Comparison of ENCODE assay signal across 27 mouse cellular contexts in the genomic region with DNA sequence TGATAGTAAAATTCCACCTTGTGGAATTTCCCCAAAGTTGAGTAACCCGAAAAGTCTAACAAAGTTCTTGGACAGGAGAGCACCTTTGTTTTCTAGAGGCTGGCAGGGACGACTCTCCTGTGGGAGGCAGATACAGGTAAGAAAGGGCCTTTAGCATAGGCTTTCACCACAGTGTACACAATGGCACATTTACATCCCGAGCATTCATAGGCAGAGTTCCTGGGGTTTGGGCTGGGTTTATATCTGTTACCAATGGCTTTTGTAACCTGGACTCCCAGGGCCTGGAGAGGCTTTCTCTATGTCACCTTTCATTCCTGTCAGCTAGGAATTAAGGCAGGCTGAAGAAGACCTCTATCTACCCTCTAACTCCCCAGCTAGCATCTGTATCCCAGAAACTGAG. TPM values are rescaled to one million over a fixed set of nuclear protein-coding genes. Genes with fewer than 3 reads are reported as not detected.
DNase-seq lines count a peak whose midpoint lies in the region; ATAC-seq and TF ChIP-seq lines count a peak whose summit lies in the region.
"Had no signal": no experiment of that assay in that cellular context is flagged by ENCODE, and none has a peak within 500 bp of the region (broad histone marks: within the 10 kb centered on the region; RNA-seq: fewer than 3 reads in every experiment).

No protein-coding gene starts in this region.

- no peak for TF ChIP-seq CTCF in stomach, postnatal 0 days (IDR thresholded peaks at IDR 0.05; ENCODE audit: low read depth)

- H3K4me2 ChIP-seq in liver, embryonic 13.5 days: no peak overlapping the region
- H3K4me2 ChIP-seq in liver, embryonic 11.5 days: no peak overlapping the region
- no peak overlapping the region; the same call in 1 of the 2 replicates for H3K4me2 ChIP-seq in stomach, postnatal 0 days (replicated peaks; ENCODE audit: low read depth)
- H3K4me2 ChIP-seq: heart, embryonic 11.5 days; hindbrain, embryonic 13.5 days; kidney, embryonic 15.5 days; limb, embryonic 15.5 days; lung, embryonic 15.5 days; midbrain, embryonic 12.5 days had no signal

- TF ChIP-seq EP300 in stomach, postnatal 0 days (optimal IDR thresholded peaks at IDR 0.05): no peak

- no peaks in the 10 kb centered on the region for H3K36me3 ChIP-seq in liver, embryonic 13.5 days
- no peaks in the 10 kb centered on the region for H3K36me3 ChIP-seq in liver, embryonic 11.5 days (ENCODE audit: control insufficient read depth, insufficient read depth, low read length)
- H3K36me3 ChIP-seq in stomach, postnatal 0 days (ENCODE audit: control insufficient read depth, insufficient read depth, low read length): no peaks in the 10 kb centered on the region
- H3K36me3 ChIP-seq: hindbrain, embryonic 13.5 days; kidney, embryonic 15.5 days; limb, embryonic 10.5 days; limb, embryonic 15.5 days; lung, embryonic 15.5 days; midbrain, embryonic 12.5 days had no signal

- H3K9ac ChIP-seq in liver, embryonic 13.5 days: no peak overlapping the region
- H3K9ac ChIP-seq in liver, embryonic 11.5 days (ENCODE audit: low read depth, low read length): no peak overlapping the region
- no peak overlapping the region for H3K9ac ChIP-seq in stomach, postnatal 0 days (ENCODE audit: low read length)
- H3K9ac ChIP-seq: hindbrain, embryonic 13.5 days; kidney, embryonic 15.5 days; limb, embryonic 15.5 days; lung, embryonic 15.5 days; midbrain, embryonic 12.5 days had no signal

- H3K4me3 ChIP-seq in liver, embryonic 13.5 days (replicated peaks): no peak overlapping the region
- no peak overlapping the region for H3K4me3 ChIP-seq in liver, embryonic 11.5 days (ENCODE audit: low read depth, low read length)
- no peak overlapping the region for H3K4me3 ChIP-seq in stomach, postnatal 0 days (ENCODE audit: low read depth, low read length)
- H3K4me3 ChIP-seq: hindbrain, embryonic 13.5 days; kidney, embryonic 15.5 days; limb, embryonic 10.5 days; limb, embryonic 15.5 days; lung, embryonic 15.5 days; megakaryocyte, embryonic 14.5 days; midbrain, embryonic 12.5 days had no signal

- DNase-seq in liver, embryonic 13.5 days: no peak
- DNase-seq in liver, embryonic 11.5 days (ENCODE audit: low spot score): no peak
- peak; percentile 78 for DNase-seq in ES-CJ7 (ENCODE audit: low read depth, low spot score)
- peak; percentile 79 for DNase-seq in ZHBTc4 (ENCODE audit: low read depth, low spot score)
- no peak for DNase-seq in stomach, postnatal 0 days (ENCODE audit: low spot score)
- no peak for DNase-seq in layer of hippocampus, postnatal 14 days (ENCODE audit: low spot score in 2 of 2)
- no peak for DNase-seq in cerebellum, adult 11-12 months
- DNase-seq: cerebellum, adult 9-10 months; cerebellum, postnatal 36 days; gastrocnemius, postnatal 14 days; heart, postnatal 4 days; layer of hippocampus, postnatal 36 days; lung, postnatal 4 days; thymus, postnatal 14 days had no signal

- 58% methylated on average over 3 of the region's 3 CpGs for WGBS in liver, embryonic 13.5 days (ENCODE audit: insufficient replicate concordance)
- WGBS in liver, embryonic 11.5 days: 69% methylated on average over 3 of the region's 3 CpGs
- WGBS in stomach, postnatal 0 days: 52% methylated on average over 3 of the region's 3 CpGs

- no peaks in the 10 kb centered on the region for H3K4me1 ChIP-seq in liver, embryonic 13.5 days (replicated peaks)
- no peaks in the 10 kb centered on the region for H3K4me1 ChIP-seq in liver, embryonic 11.5 days (replicated peaks; ENCODE audit: control insufficient read depth, insufficient read depth, low read length)
- H3K4me1 ChIP-seq in stomach, postnatal 0 days (replicated peaks; ENCODE audit: control insufficient read depth, insufficient read depth): no peaks in the 10 kb centered on the region
- H3K4me1 ChIP-seq: limb, embryonic 15.5 days; lung, embryonic 15.5 days; megakaryocyte, embryonic 14.5 days; midbrain, embryonic 12.5 days had no signal

- ATAC-seq in liver, embryonic 13.5 days (ENCODE audit: low read depth): peak; percentile 39; the same call in 1 of the 2 replicates
- no peak for ATAC-seq in liver, embryonic 11.5 days (replicated peaks; ENCODE audit: low FRiP score)
- peak; percentile 67 for ATAC-seq in stomach, postnatal 0 days (ENCODE audit: low FRiP score, low TSS enrichment)
- ATAC-seq: activated CD4-positive, CD25-positive, alpha-beta regulatory T cell, adult 4 months; CD4-positive, CD25-positive, alpha-beta regulatory T cell, adult 4 months; forebrain, embryonic 14.5 days; intestine, postnatal 0 days had no signal

- no peaks in the 10 kb centered on the region for H3K27me3 ChIP-seq in liver, embryonic 13.5 days
- H3K27me3 ChIP-seq in liver, embryonic 11.5 days (replicated peaks; ENCODE audit: control insufficient read depth, insufficient read depth, low read length): no peaks in the 10 kb centered on the region
- no peaks in the 10 kb centered on the region for H3K27me3 ChIP-seq in stomach, postnatal 0 days (ENCODE audit: control insufficient read depth, insufficient read depth, low read length)
- H3K27me3 ChIP-seq: hindbrain, embryonic 13.5 days; kidney, embryonic 15.5 days; limb, embryonic 15.5 days; lung, embryonic 15.5 days; megakaryocyte, embryonic 14.5 days; midbrain, embryonic 12.5 days had no signal

- H3K9me3 ChIP-seq in liver, embryonic 13.5 days (replicated peaks): no peaks in the 10 kb centered on the region
- H3K9me3 ChIP-seq in liver, embryonic 11.5 days (ENCODE audit: control insufficient read depth, low read length): no peaks in the 10 kb centered on the region
- no peaks in the 10 kb centered on the region for H3K9me3 ChIP-seq in stomach, postnatal 0 days (ENCODE audit: control insufficient read depth, low read length)
- H3K9me3 ChIP-seq: hindbrain, embryonic 13.5 days; kidney, embryonic 15.5 days; limb, embryonic 10.5 days; limb, embryonic 15.5 days; lung, embryonic 15.5 days; megakaryocyte, embryonic 14.5 days; midbrain, embryonic 12.5 days had no signal

- no peak overlapping the region for H3K27ac ChIP-seq in liver, embryonic 13.5 days
- H3K27ac ChIP-seq in liver, embryonic 11.5 days (ENCODE audit: low read depth, low read length): no peak overlapping the region
- no peak overlapping the region; the same call in 1 of the 2 replicates for H3K27ac ChIP-seq in stomach, postnatal 0 days (replicated peaks)
- H3K27ac ChIP-seq: hindbrain, embryonic 13.5 days; kidney, embryonic 15.5 days; limb, embryonic 10.5 days; limb, embryonic 15.5 days; lung, embryonic 15.5 days; midbrain, embryonic 12.5 days had no signal

RNA-seq across cellular contexts. Expression of gene Ptprk, which starts 13.1 kb away (rescaled TPM):
- 3.7 and 4.3 TPM in 2 replicates for polyA plus RNA-seq in liver, embryonic 13.5 days (2015; fragmentation: Nextera tagmentation; extraction: Ambion mirVana)
- polyA plus RNA-seq in liver, embryonic 11.5 days (2014; fragmentation: Nextera tagmentation; extraction: Ambion mirVana): 13.9 and 15.2 TPM in 2 replicates
- 26.9 and 27.1 TPM in 2 replicates for polyA plus RNA-seq in stomach, postnatal 0 days (2015; fragmentation: Nextera tagmentation; extraction: Ambion mirVana)
- 10 to 100 TPM; 54.5 to 55.0 TPM for total RNA-seq in layer of hippocampus, postnatal 14 days (2021)
- total RNA-seq: monocyte, adult 5-6 weeks had no signal
- polyA plus RNA-seq: CD4-positive, CD25-positive, alpha-beta regulatory T cell, adult 4 months had no signal

Comparison
In these comparisons a context has a peak if more than half of its experiments do, and no peak if none do; other contexts are left out.
1. DNase-seq: peak in ES-CJ7 (single experiment) and ZHBTc4 (single experiment); none in liver, embryonic 13.5 days (single experiment), liver, embryonic 11.5 days (single experiment), stomach, postnatal 0 days (single experiment), layer of hippocampus, postnatal 14 days (0 of 2) and cerebellum, adult 11-12 months (single experiment).